Mouse (Mus musculus) embryonic facial prominence, embryonic 11.5 days (tissue): Measurements from ENCODE around the gene Mrps18b. TPM values are rescaled to one million over a fixed set of nuclear protein-coding genes. Genes with fewer than 3 reads are reported as not detected.

Experiments
- ATAC-seq: fragments of 200-750 bp; cut with Nextera tagmentation; replicated peaks from 2 replicates; pipeline ENCODE4 v1.8.0; 2017; ENCODE audit warnings: low read depth; ENCODE audit not compliant: insufficient number of reproducible peaks, low FRiP score, low TSS enrichment
- DNase-seq: peaks from one replicate; pipeline ENCODE4 v3.0.0-alpha.2; 2015; ENCODE audit warnings: low spot score
- H3K27ac ChIP-seq: fragments of 300-500 bp; sonication (generic); replicated peaks from 2 replicates; pipeline ENCODE4 v1.5.1; 2014; ENCODE audit warnings: mild to moderate bottlenecking, low read depth, low read length, control low read depth
- H3K27me3 ChIP-seq: fragments of 300-500 bp; sonication (generic); 2 replicates; pipeline ENCODE4 v1.6.1; 2014; ENCODE audit warnings: mild to moderate bottlenecking, low read length, moderate library complexity, mixed read lengths; ENCODE audit not compliant: control insufficient read depth, insufficient read depth
- H3K36me3 ChIP-seq: fragments of 300-500 bp; sonication (generic); replicated peaks from 2 replicates; pipeline ENCODE4 v1.6.1; 2014; ENCODE audit warnings: low read depth, mild to moderate bottlenecking, low read length, moderate library complexity, mixed read lengths; ENCODE audit not compliant: control insufficient read depth, insufficient read depth
- H3K4me1 ChIP-seq: fragments of 300-500 bp; sonication (generic); 2 replicates; pipeline ENCODE4 v1.6.1; 2014; ENCODE audit warnings: low read length, mixed read lengths; ENCODE audit not compliant: control insufficient read depth, insufficient read depth
- H3K4me2 ChIP-seq: fragments of 300-500 bp; sonication (generic); 2 replicates; pipeline ENCODE4 v1.6.1; 2014; ENCODE audit warnings: low read depth, mild to moderate bottlenecking, control low read depth, low read length, moderate library complexity
- H3K4me3 ChIP-seq: fragments of 300-500 bp; sonication (generic); 2 replicates; pipeline ENCODE4 v1.5.1; 2014; ENCODE audit warnings: low read depth, low read length, control low read depth
- H3K9ac ChIP-seq: fragments of 300-500 bp; sonication (generic); replicated peaks from 2 replicates; pipeline ENCODE4 v1.6.1; 2014; ENCODE audit warnings: mild to moderate bottlenecking, control low read depth, low read length
- H3K9me3 ChIP-seq: fragments of 300-500 bp; sonication (generic); replicated peaks from 2 replicates; pipeline ENCODE4 v1.6.1; 2016; ENCODE audit warnings: mild to moderate bottlenecking, low read length, inconsistent platforms, mixed read lengths; ENCODE audit not compliant: control insufficient read depth
- WGBS: fragments of 180-500 bp; shearing (Covaris S2); extraction: QIAGEN DNeasy Blood & Tissue Kit; methylation state at CpG from one replicate; pipeline ENCODE4 v1.1.7; 2014; 5-methylcytosine and 5-hydroxymethylcytosine counted together
- microRNA counts: library from miRNA; unstranded; fragments of <30 nt; microRNA quantifications from one replicate; lab custom pipeline; 2016
- microRNA-seq: library from miRNA; unstranded; fragments of <30 nt; microRNA quantifications from one replicate; pipeline ENCODE4, GENCODE M21; 2016; ENCODE audit warnings: borderline number of aligned reads
- polyA plus RNA-seq: library from polyadenylated mRNA; unstranded; fragments of >200 nt; fragmentation: Nextera tagmentation; extraction: Ambion mirVana; gene quantifications from 2 replicates; pipeline ENCODE4 v1.2.1, GENCODE M21; 2014

Mrps18b gene
- polyA plus RNA-seq, 1 experiment from 2014 or later: 69.5 TPM

GRCm38 (mm10) chr17:35864832-35865353 lies 51.3 kb downstream of the Mrps18b start:
- no peak for ATAC-seq
- no peaks in the 10 kb centered on the region for H3K9me3 ChIP-seq
- peak overlapping the region; percentile 93 for H3K4me2 ChIP-seq
- 18% methylated on average over 10 of the region's 10 CpGs for whole genome bisulfite sequencing
- no peak for DNase-seq
- no peaks in the 10 kb centered on the region; the same call in 1 of the 2 replicates for H3K36me3 ChIP-seq
- H3K27me3 ChIP-seq: no peaks in the 10 kb centered on the region
- H3K27ac ChIP-seq: peak overlapping the region; percentile 95
- H3K9ac ChIP-seq: peak overlapping the region; percentile 86
- H3K4me3 ChIP-seq: peak overlapping the region; percentile 73
- H3K4me1 ChIP-seq: peaks cover 5% of the 10 kb centered on the region

- H3K36me3 ChIP-seq: peaks cover 2% of the 10 kb centered on the region
- peak within 1 kb of the TSS; percentile 88 for H3K27ac ChIP-seq
- WGBS: under 1% methylated on average over 47 of the region's 47 CpGs
- DNase-seq (peak; percentile 91), ATAC-seq (peak; percentile 88)
- H3K9ac ChIP-seq: peak within 1 kb of the TSS; percentile 88
- H3K4me2 ChIP-seq: peak within 1 kb of the TSS; percentile 58
- peak within 1 kb of the TSS; percentile 65 for H3K4me3 ChIP-seq
- no peaks in the 10 kb centered on the region for H3K9me3 ChIP-seq
- no peaks in the 10 kb centered on the region; the same call in 1 of the 2 replicates for H3K4me1 ChIP-seq
- H3K27me3 ChIP-seq: no peaks in the 10 kb centered on the region
Observed at GRCm38 (mm10) chr17:35861198-35861857, 54.9 kb downstream of the Mrps18b start, which contains the start of gene Nrm. Gene Nrm, plus strand, starts transcription at chr17:35861318.

- Histone ChIP-seq H3K9ac (peak overlapping the region; percentile 88), H3K4me2 (peak overlapping the region; percentile 58), H3K27ac (0 out of 2 replicates have a peak overlapping the region, but pooled peaks have one; percentile 88), H3K9me3 (no peaks in the 10 kb centered on the region), H3K4me1 (no peaks in the 10 kb centered on the region; the same call in 1 of the 2 replicates), H3K27me3 (no peaks in the 10 kb centered on the region), H3K36me3 (peaks cover 2% of the 10 kb centered on the region), H3K4me3 (peak overlapping the region; percentile 65)
- no peak for ATAC-seq
- DNase-seq: no peak
- WGBS: 7% methylated on average over 12 of the region's 12 CpGs
Observed at GRCm38 (mm10) chr17:35860831-35861197, 55.4 kb downstream of the Mrps18b start.

MicroRNAs within 50 kb of the gene (microRNA counts, 519-probe panel; counts per million panel counts)
- not detected for microRNA mmu-miR-1894-3p (lab: Ali Mortazavi, UCI)
- microRNA mmu-miR-1894-5p (lab: Ali Mortazavi, UCI): not detected
- 1,298 counts per million, percentile 4 among the panel's probes with 10 or more counts for microRNA mmu-miR-877 (lab: Ali Mortazavi, UCI)

Small RNA genes within 50 kb of the gene (microRNA-seq; reads per million reads assigned to microRNA genes)
- 1.9 reads per million for gene Gm28033
- gene Mir1894: not detected
- gene Mir877: 144 reads per million, percentile 47 among the genes with 10 or more reads in this experiment

Other genes with a start within 250 kb of the Mrps18b start
- 9.1 and 10.4 TPM in 2 replicates for gene Vars2, start 248.8 kb downstream of the Mrps18b start, polyA plus RNA-seq
- gene Gtf2h4, start 242.7 kb downstream of the Mrps18b start, polyA plus RNA-seq: 43.3 and 53.4 TPM in 2 replicates
- 20.4 and 24.6 TPM in 2 replicates for gene Ddr1, start 211.8 kb downstream of the Mrps18b start, polyA plus RNA-seq
- gene Ier3, start 94.7 kb downstream of the Mrps18b start, polyA plus RNA-seq: 2.7 and 3.4 TPM in 2 replicates
- gene Flot1, start 93.2 kb downstream of the Mrps18b start, polyA plus RNA-seq: 46.7 and 53.8 TPM in 2 replicates
- gene Tubb5, start 78.1 kb downstream of the Mrps18b start, polyA plus RNA-seq: 1,420 and 1,481 TPM in 2 replicates
- gene Mdc1, start 74.9 kb downstream of the Mrps18b start, polyA plus RNA-seq: 22.2 and 23.4 TPM in 2 replicates
- 48.8 and 53.2 TPM in 2 replicates for gene Nrm, start 55.1 kb downstream of the Mrps18b start, polyA plus RNA-seq
- 24.1 and 24.6 TPM in 2 replicates for gene Ppp1r18, start 50.8 kb downstream of the Mrps18b start, polyA plus RNA-seq
- gene Dhx16, start 36.6 kb downstream of the Mrps18b start, polyA plus RNA-seq: 38.6 and 47.2 TPM in 2 replicates
- gene 2310061I04Rik, start 19.0 kb downstream of the Mrps18b start, polyA plus RNA-seq: 21.2 and 25.6 TPM in 2 replicates
- gene Atat1, start 6.3 kb downstream of the Mrps18b start, polyA plus RNA-seq: 101 and 108 TPM in 2 replicates
- gene Ppp1r10, start within 50 bp of the Mrps18b start, polyA plus RNA-seq: 38.1 and 38.2 TPM in 2 replicates
- gene Abcf1, start 53.4 kb upstream of the Mrps18b start, polyA plus RNA-seq: 96.7 and 112 TPM in 2 replicates
- 31.3 and 32.3 TPM in 2 replicates for gene Gnl1, start 63.5 kb upstream of the Mrps18b start, polyA plus RNA-seq
- 37.7 and 38.2 TPM in 2 replicates for gene Prr3, start 63.8 kb upstream of the Mrps18b start, polyA plus RNA-seq
- 2.2 and 2.4 TPM in 2 replicates for gene H2-T24, start 104.2 kb upstream of the Mrps18b start, polyA plus RNA-seq
- 3.7 and 3.9 TPM in 2 replicates for gene H2-T23, start 116.5 kb upstream of the Mrps18b start, polyA plus RNA-seq
- 12.7 and 13.2 TPM in 2 replicates for gene H2-T22, start 126.4 kb upstream of the Mrps18b start, polyA plus RNA-seq
- gene Gm6034, start 126.6 kb upstream of the Mrps18b start, polyA plus RNA-seq: not detected in 2 replicates
- 0.20 TPM in 1 of 2 replicates, not detected in the other for gene Gm11127, start 142.0 kb upstream of the Mrps18b start, polyA plus RNA-seq
- gene Gm19684, start 205.3 kb upstream of the Mrps18b start, polyA plus RNA-seq: not detected in 2 replicates
- gene Gm7030, start 213.0 kb upstream of the Mrps18b start, polyA plus RNA-seq: not detected in 2 replicates